Mouse (Mus musculus): ENCODE measurements around the gene Kcnk13. TPM values are rescaled to one million over a fixed set of nuclear protein-coding genes. Genes with fewer than 3 reads are reported as not detected.
"Not testable (repeated sequence)": the region's sequence is repeated elsewhere in the genome, so short reads cannot be mapped to it uniquely, and the experiment has no call there.

The Kcnk13 gene
- polyA plus RNA-seq, 1 experiment from 2014 or later: 0.37 TPM

DNA sequence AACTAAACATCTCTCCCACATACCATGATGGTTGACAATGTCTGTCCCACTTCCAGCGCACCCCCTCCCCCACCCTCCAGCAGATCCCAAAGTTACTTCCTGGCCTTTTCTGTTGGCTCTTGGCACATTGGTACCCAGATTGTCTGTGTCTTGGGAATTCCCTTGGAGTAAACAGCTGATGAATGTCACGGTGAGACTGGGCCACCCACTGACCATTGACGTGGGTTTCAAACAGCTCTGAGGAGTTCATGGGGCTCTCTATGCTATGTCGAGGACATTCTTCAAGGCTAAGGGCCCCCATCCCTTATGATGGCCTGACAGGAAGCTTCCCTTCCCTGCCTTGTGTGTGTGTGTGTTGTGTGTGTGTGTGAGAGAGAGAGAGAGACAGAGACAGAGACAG lies 5.6 kb downstream of the Kcnk13 start:
- 65% methylated on average over 4 of the region's 4 CpGs for WGBS (ENCODE audit: insufficient replicate concordance)
- no peak for ATAC-seq (replicated peaks; ENCODE audit: insufficient number of reproducible peaks, low FRiP score, low TSS enrichment)

DNA sequence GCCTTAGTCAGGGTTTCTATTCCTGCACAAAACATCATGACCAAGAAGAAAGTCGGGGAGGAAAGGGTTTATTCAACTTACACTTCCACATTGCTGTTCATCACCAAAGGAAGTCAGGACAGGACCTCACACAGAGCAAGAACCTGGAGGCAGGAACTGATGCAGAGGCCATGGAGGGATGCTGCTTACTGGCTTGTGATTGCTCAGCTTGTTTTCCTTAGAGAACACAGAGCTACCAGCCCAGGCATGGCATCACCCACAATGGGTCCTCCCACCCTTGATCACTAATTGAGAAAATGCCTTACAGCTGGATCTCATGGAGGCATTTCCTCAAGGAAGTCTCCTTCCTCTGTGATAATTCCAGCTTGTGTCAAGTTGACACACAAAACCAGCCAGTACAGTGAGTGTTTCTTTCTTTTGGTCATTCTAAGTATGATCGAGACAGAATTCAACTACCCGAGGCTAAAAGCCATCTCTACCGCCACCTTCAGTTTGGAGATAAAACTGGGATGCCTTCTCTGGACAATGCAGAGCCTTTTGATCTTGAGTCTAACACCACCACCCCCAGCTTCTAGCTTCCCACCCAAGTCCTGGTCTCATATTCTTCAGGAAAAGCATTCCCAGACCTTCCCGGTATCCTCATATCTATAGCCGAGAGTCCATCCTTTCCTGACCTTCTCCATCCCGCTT lies 7.1 kb downstream of the Kcnk13 start:
- not testable (repeated sequence) for ATAC-seq (replicated peaks; ENCODE audit: insufficient number of reproducible peaks, low FRiP score, low TSS enrichment); H3K9ac ChIP-seq (ENCODE audit: low read depth, low read length); H3K36me3 ChIP-seq (ENCODE audit: control insufficient read depth, insufficient read depth, low read length); H3K4me2 ChIP-seq; H3K9me3 ChIP-seq (replicated peaks; ENCODE audit: control insufficient read depth, low read length); H3K4me1 ChIP-seq (ENCODE audit: control insufficient read depth, insufficient read depth, low read length); H3K27ac ChIP-seq (ENCODE audit: low read depth, low read length); H3K4me3 ChIP-seq (ENCODE audit: low read depth, low read length)
- WGBS (ENCODE audit: insufficient replicate concordance): 65% methylated on average over 7 of the region's 7 CpGs
- peaks cover 32% of the 10 kb centered on the region for H3K27me3 ChIP-seq (ENCODE audit: control insufficient read depth, insufficient read depth, low read length)

More for the DNA sequence above, 5.6 kb downstream of the Kcnk13 start:
- Histone ChIP-seq H3K9ac (ENCODE audit: low read depth, low read length) (no peak overlapping the region), H3K4me3 (ENCODE audit: low read depth, low read length) (no peak overlapping the region), H3K27ac (ENCODE audit: low read depth, low read length) (no peak overlapping the region), H3K4me1 (ENCODE audit: control insufficient read depth, insufficient read depth, low read length) (peaks cover 9% of the 10 kb centered on the region), H3K9me3 (replicated peaks; ENCODE audit: control insufficient read depth, low read length) (no peaks in the 10 kb centered on the region), H3K4me2 (no peak overlapping the region), H3K36me3 (ENCODE audit: control insufficient read depth, insufficient read depth, low read length) (no peaks in the 10 kb centered on the region), H3K27me3 (ENCODE audit: control insufficient read depth, insufficient read depth, low read length) (peaks cover 45% of the 10 kb centered on the region)

DNA sequence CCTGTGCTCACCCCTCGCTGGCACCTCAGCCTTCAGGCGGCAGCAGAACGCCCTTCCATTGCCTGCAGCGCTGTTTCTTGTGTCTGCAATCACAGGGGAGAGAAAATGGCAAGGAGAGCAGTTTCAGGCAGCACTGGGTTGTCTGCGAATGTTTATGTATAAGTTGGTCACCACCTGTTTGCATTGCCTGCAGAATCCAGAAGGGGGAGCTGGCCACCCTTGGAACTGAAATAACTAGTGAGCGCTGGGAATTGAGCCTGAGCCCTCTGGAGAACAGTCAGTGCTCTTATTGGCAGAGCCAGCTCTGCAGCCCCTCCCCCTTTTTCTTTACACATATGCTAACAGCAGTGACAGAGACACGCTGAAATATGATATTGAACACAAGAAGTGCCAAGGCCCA lies 8.5 kb downstream of the Kcnk13 start:
- Histone ChIP-seq H3K9me3 (replicated peaks; ENCODE audit: control insufficient read depth, low read length) (no peaks in the 10 kb centered on the region), H3K9ac (ENCODE audit: low read depth, low read length) (no peak overlapping the region), H3K4me3 (ENCODE audit: low read depth, low read length) (no peak overlapping the region), H3K4me1 (ENCODE audit: control insufficient read depth, insufficient read depth, low read length) (no peaks in the 10 kb centered on the region), H3K27me3 (ENCODE audit: control insufficient read depth, insufficient read depth, low read length) (peaks cover 17% of the 10 kb centered on the region), H3K27ac (ENCODE audit: low read depth, low read length) (no peak overlapping the region), H3K4me2 (no peak overlapping the region), H3K36me3 (ENCODE audit: control insufficient read depth, insufficient read depth, low read length) (no peaks in the 10 kb centered on the region)
- ATAC-seq (replicated peaks; ENCODE audit: insufficient number of reproducible peaks, low FRiP score, low TSS enrichment): no peak
- 50% methylated on average over 7 of the region's 7 CpGs for WGBS (ENCODE audit: insufficient replicate concordance)

DNA sequence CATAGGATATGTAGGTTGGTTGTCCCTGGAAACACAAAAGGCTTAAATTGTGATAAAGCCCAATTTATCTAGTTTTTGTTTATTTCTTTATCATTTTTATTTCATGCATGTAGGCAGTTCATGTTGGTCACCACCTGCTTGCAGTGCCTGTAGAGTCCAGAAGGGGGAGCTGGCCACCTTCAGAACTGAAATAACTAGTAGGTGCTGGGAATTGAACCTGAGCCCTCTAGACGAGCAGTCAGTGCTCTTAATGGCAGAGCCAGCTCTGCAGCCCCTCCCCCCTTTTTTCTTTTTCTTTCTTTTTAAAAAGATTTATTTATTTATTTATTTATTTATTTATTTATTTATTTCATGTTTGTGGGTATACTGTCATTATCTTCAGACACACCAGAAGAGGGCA lies 9.4 kb downstream of the Kcnk13 start:
- ATAC-seq (replicated peaks; ENCODE audit: insufficient number of reproducible peaks, low FRiP score, low TSS enrichment): no peak
- H3K9ac ChIP-seq (ENCODE audit: low read depth, low read length): no peak overlapping the region
- no peaks in the 10 kb centered on the region for H3K36me3 ChIP-seq (ENCODE audit: control insufficient read depth, insufficient read depth, low read length)
- H3K27me3 ChIP-seq (ENCODE audit: control insufficient read depth, insufficient read depth, low read length): peaks cover 9% of the 10 kb centered on the region
- H3K27ac ChIP-seq (ENCODE audit: low read depth, low read length): no peak overlapping the region
- no peaks in the 10 kb centered on the region for H3K9me3 ChIP-seq (replicated peaks; ENCODE audit: control insufficient read depth, low read length)
- WGBS (ENCODE audit: insufficient replicate concordance): 76% methylated on average over 1 of the region's 1 CpGs
- no peak overlapping the region for H3K4me3 ChIP-seq (ENCODE audit: low read depth, low read length)
- no peaks in the 10 kb centered on the region for H3K4me1 ChIP-seq (ENCODE audit: control insufficient read depth, insufficient read depth, low read length)
- no peak overlapping the region for H3K4me2 ChIP-seq

DNA sequence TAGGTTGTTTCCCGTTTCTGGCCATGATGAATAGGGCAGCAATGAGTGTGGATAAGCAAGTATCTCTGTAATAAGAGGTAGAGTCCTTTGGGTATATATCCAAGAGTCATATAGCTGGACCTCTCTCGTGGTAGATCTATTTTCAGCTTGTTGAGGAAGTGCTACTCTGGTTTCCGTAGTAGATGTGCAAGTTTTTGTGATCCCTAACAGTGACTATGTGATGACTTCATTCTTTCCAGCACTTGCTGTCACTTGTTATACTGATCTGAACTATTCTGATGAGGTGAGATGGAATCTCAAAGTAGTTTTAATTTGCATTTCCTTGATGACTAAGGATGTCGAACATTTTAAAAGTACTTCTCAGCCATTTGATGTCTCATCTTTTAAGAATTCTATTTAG lies 15.2 kb downstream of the Kcnk13 start:
- no peaks in the 10 kb centered on the region for H3K9me3 ChIP-seq (replicated peaks; ENCODE audit: control insufficient read depth, low read length)
- no peak for ATAC-seq (replicated peaks; ENCODE audit: insufficient number of reproducible peaks, low FRiP score, low TSS enrichment)
- 70% methylated on average over 4 of the region's 4 CpGs for WGBS (ENCODE audit: insufficient replicate concordance)
- no peak overlapping the region for H3K4me3 ChIP-seq (ENCODE audit: low read depth, low read length)
- H3K4me2 ChIP-seq: no peak overlapping the region
- no peaks in the 10 kb centered on the region for H3K27me3 ChIP-seq (ENCODE audit: control insufficient read depth, insufficient read depth, low read length)
- H3K9ac ChIP-seq (ENCODE audit: low read depth, low read length): no peak overlapping the region
- no peaks in the 10 kb centered on the region for H3K4me1 ChIP-seq (ENCODE audit: control insufficient read depth, insufficient read depth, low read length)
- no peak overlapping the region for H3K27ac ChIP-seq (ENCODE audit: low read depth, low read length)
- no peaks in the 10 kb centered on the region for H3K36me3 ChIP-seq (ENCODE audit: control insufficient read depth, insufficient read depth, low read length)

DNA sequence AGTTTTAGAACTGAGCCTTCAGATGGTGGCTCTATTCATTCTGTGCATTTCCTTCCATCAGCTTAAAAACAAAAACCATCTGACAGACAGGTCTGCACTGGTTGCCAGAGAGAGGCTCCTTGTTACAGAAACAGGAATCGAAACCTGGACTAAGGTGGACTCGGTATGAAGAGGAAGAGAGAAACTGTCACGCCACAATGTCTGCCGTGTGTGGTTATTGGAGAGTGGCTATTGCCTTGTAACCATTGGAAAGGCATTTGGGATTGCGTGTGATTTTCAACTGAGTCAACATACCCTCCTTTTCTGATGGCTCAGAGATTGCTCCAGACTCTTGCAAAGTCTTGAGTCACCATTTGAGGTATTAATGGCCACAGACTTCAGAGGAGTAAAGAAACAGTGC lies 22.5 kb downstream of the Kcnk13 start:
- 89% methylated on average over 5 of the region's 5 CpGs for WGBS (ENCODE audit: insufficient replicate concordance)
- ATAC-seq (replicated peaks; ENCODE audit: insufficient number of reproducible peaks, low FRiP score, low TSS enrichment): no peak

DNA sequence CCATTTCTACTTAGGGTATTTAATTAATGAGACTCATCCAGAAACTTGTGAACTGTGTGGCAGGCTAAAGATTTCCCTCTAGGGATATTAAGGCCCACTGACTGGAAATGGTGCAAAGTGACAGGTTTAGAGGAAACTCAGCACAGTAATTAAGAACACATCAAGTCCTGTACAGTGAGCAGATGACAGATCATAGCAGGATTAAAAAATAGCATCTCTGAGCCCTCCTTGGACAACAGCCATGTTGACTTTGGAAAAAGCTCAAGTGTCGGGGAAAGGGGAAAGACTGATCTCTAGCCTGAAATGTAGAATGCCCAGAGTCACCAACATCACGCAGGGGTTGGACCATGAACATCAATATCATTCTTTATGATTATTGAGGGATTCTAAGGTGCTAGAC lies 23.8 kb downstream of the Kcnk13 start:
- no peak overlapping the region for H3K9ac ChIP-seq (ENCODE audit: low read depth, low read length)
- H3K9me3 ChIP-seq (replicated peaks; ENCODE audit: control insufficient read depth, low read length): no peaks in the 10 kb centered on the region
- H3K4me3 ChIP-seq (ENCODE audit: low read depth, low read length): no peak overlapping the region
- no peak for ATAC-seq (replicated peaks; ENCODE audit: insufficient number of reproducible peaks, low FRiP score, low TSS enrichment)
- H3K4me1 ChIP-seq (ENCODE audit: control insufficient read depth, insufficient read depth, low read length): no peaks in the 10 kb centered on the region
- WGBS (ENCODE audit: insufficient replicate concordance): 82% methylated on average over 2 of the region's 2 CpGs
- no peak overlapping the region for H3K27ac ChIP-seq (ENCODE audit: low read depth, low read length)
- no peaks in the 10 kb centered on the region for H3K27me3 ChIP-seq (ENCODE audit: control insufficient read depth, insufficient read depth, low read length)
- no peak overlapping the region for H3K4me2 ChIP-seq
- H3K36me3 ChIP-seq (ENCODE audit: control insufficient read depth, insufficient read depth, low read length): no peaks in the 10 kb centered on the region

More for the DNA sequence above, 22.5 kb downstream of the Kcnk13 start:
- no peaks in the 10 kb centered on the region for H3K36me3 ChIP-seq (ENCODE audit: control insufficient read depth, insufficient read depth, low read length)
- H3K4me2 ChIP-seq: no peak overlapping the region
- H3K9me3 ChIP-seq (replicated peaks; ENCODE audit: control insufficient read depth, low read length): no peaks in the 10 kb centered on the region
- H3K4me3 ChIP-seq (ENCODE audit: low read depth, low read length): no peak overlapping the region
- no peaks in the 10 kb centered on the region for H3K4me1 ChIP-seq (ENCODE audit: control insufficient read depth, insufficient read depth, low read length)
- no peak overlapping the region for H3K27ac ChIP-seq (ENCODE audit: low read depth, low read length)
- H3K27me3 ChIP-seq (ENCODE audit: control insufficient read depth, insufficient read depth, low read length): no peaks in the 10 kb centered on the region
- no peak overlapping the region for H3K9ac ChIP-seq (ENCODE audit: low read depth, low read length)

DNA sequence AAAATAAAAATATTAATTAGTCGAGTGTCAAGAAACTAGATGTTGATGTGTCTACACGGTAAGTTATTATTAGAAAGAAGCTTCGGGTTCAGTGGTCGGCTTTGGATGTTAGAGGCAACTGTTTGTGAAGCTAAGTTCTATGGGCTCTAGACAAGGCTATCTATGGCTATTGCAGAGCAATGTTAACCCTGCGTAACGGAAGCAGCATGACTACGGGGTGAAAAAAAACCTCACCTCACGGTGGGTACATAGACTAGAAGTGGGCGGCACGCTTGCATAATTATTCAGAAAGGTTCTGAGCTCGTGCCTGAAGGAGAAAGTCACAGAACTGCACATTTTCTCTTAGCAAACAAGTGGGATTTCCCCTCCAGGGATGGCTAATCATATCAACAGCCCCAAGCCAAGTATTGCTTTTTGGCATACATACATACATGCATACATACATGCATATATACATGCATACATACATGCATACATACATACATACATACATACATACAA lies 28.1 kb downstream of the Kcnk13 start:
- no peaks in the 10 kb centered on the region for H3K9me3 ChIP-seq (replicated peaks; ENCODE audit: control insufficient read depth, low read length)
- no peaks in the 10 kb centered on the region for H3K4me1 ChIP-seq (ENCODE audit: control insufficient read depth, insufficient read depth, low read length)
- no peak overlapping the region for H3K4me3 ChIP-seq (ENCODE audit: low read depth, low read length)
- ATAC-seq (replicated peaks; ENCODE audit: insufficient number of reproducible peaks, low FRiP score, low TSS enrichment): no peak
- H3K27me3 ChIP-seq (ENCODE audit: control insufficient read depth, insufficient read depth, low read length): no peaks in the 10 kb centered on the region
- no peak overlapping the region for H3K4me2 ChIP-seq
- 85% methylated on average over 11 of the region's 11 CpGs for WGBS (ENCODE audit: insufficient replicate concordance)
- H3K27ac ChIP-seq (ENCODE audit: low read depth, low read length): no peak overlapping the region
- no peaks in the 10 kb centered on the region for H3K36me3 ChIP-seq (ENCODE audit: control insufficient read depth, insufficient read depth, low read length)
- no peak overlapping the region for H3K9ac ChIP-seq (ENCODE audit: low read depth, low read length)

Data from heart, embryonic 11.5 days (tissue).